Mouse (Mus musculus) lung, adult 2 months (tissue): ENCODE data around the gene Dph5. TPM values are rescaled to one million over a fixed set of nuclear protein-coding genes. Genes with fewer than 3 reads are reported as not detected.
A peak's percentile ranks its signal among the peaks of the same experiment; 100 is the strongest.

Experiments
- DNase-seq: peaks from one replicate; pipeline ENCODE4 v3.0.0; 2022
- H3K4me1 ChIP-seq: fragments of 200-500 bp; 2 replicates; pipeline ENCODE4 v1.6.1; 2011; ENCODE audit warnings: low read length; ENCODE audit not compliant: control insufficient read depth, insufficient read depth
- H3K4me3 ChIP-seq: fragments of 200-500 bp; replicated peaks from 2 replicates; pipeline ENCODE3; 2011; ENCODE audit warnings: low read depth, mild to moderate bottlenecking, control low read depth, low read length; ENCODE audit errors: extremely low read depth
- CTCF ChIP-seq: fragments of 200-500 bp; IDR thresholded peaks from 2 replicates; pipeline ENCODE4 v1.5.1; 2011; ENCODE audit warnings: mild to moderate bottlenecking, low read length, control low read depth; ENCODE audit not compliant: insufficient read depth
- POLR2A ChIP-seq: fragments of 200-500 bp; IDR thresholded peaks from 2 replicates; pipeline ENCODE4 v1.6.1; 2011; ENCODE audit warnings: low read depth, mild to moderate bottlenecking, control low read depth, low read length, borderline replicate concordance; ENCODE audit errors: extremely low read depth
- WGBS: fragments of 180-500 bp; shearing (Covaris S2); methylation state at CpG from one replicate; pipeline ENCODE4 v1.1.7; 2018; 5-methylcytosine and 5-hydroxymethylcytosine counted together
- polyA plus RNA-seq: library from polyadenylated mRNA; depleted of rRNA; stranded (reverse); fragments of >200 nt; gene quantifications from 2 replicates; pipeline ENCODE4 v1.2.3, GENCODE M21; 2012; rRNA removed

The Dph5 gene
- polyA plus RNA-seq, 1 experiment, result 4.4 TPM

DNA sequence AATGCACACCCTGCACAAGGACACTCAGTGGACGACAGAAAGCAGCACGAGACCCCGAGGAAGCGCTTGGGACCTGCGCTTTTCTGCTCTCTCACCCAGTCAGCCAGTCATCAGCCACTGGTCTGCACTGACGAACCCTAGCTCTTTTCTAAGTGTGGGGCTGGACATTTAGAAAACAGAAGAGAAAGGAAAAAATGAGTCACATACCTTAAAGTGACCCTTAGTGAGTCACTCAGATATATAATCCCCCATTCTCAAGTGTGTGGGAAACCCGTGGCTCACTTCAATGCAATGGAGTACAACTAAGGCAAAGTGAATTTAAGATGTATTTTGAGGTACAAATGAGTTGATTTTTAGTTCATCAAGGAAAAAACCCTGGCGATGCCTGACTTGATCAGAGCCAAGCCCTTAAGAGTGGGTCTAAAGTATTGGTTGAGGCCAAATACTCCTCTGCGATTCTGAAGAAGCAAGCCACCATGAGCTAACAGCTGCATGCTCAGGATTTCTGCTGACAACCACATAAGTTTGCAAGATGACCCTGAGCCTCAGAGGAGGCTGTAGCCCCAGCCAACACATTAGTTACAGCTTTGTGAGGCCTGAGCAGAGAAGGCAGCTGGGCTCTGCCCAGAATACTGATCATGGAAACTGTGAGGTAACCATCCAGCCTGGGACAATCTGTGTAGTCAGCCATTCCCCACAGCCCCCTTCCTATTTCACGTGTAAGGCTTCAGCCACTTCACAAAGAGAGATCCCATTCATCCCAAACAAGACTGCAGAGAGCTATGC lies 81.3 kb downstream of the Dph5 start:
- 81% methylated on average over 10 of the region's 10 CpGs for WGBS
- TF ChIP-seq CTCF, result no peak
- no peak for TF ChIP-seq POLR2A
- no peaks in the 10 kb centered on the region for H3K4me1 ChIP-seq
- DNase-seq, result no peak
- H3K4me3 ChIP-seq, result no peak overlapping the region

DNA sequence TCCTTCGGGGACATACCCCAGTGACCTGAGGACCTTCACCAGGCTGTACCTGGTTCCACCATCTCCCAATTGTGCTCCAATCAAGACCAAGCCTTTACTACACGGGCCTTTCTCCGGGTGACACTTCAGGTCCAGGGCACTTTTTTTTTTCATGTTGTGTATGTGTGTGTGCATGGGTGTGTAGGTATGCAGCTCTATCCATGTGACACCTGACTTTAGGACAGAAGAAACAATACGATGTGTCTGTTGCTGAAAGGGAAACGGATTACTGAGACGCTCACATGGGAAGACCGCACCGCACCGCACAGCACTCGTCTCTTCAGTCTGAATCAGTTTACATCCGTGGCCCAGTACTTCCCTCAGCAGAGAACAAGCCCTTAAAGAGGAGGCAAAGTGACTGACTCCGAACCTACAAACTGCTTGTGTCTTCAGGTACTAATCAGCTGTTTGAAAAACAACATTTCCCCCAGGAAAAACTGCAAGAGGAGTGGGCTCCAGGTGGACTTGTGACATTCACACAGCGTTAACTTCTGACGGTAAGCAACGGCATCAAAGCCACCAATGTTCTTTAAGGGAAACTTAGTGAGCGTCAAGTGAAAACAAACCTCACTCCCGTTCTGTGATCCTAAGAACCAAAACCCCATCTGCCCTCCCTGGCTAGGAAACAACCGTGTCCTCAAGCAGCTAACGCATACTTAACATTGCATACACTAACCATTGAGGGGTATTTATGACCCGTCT lies 83.6 kb downstream of the Dph5 start:
- 92% methylated on average over 20 of the region's 20 CpGs for WGBS
- no peaks in the 10 kb centered on the region for H3K4me1 ChIP-seq
- TF ChIP-seq POLR2A (no peak), CTCF (no peak)
- H3K4me3 ChIP-seq, result no peak overlapping the region
- no peak for DNase-seq

DNA sequence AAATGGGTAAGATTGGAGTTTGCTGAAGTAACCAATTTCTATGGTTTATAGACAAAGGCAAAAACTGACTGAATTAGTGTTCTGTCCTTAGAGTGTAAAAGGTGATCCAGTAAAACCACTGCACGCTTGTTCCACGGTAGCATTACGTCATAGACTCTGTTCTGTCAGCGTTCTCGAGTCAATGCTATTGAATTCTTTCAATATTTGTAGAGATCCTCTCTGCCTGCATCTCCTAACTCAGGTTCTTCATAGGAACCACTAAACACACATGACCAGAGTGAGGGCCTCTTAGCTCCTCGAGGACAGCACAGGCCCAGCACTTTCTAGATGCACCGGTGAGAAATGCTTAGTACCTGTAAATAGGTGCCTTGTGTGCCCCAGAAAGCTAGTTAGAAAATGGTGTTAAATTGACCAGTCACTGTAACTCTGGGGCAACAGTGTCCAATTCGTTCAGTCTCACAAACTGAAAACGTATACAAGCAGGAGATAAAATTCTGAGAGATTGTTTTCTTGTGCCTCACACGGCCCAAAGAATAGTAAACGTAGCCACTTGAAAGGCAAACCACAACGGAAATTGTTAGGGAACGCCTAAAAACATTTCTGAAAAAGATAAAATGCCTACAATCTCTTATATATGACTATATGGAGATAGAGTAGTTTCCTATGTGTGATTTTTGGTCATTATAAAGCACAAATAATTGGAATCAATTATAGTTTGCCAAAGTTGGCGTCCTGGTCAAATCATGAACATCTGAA lies 84.4 kb downstream of the Dph5 start:
- WGBS, result 89% methylated on average over 14 of the region's 14 CpGs
- H3K4me1 ChIP-seq, result no peaks in the 10 kb centered on the region
- H3K4me3 ChIP-seq, result no peak overlapping the region
- no peak for DNase-seq
- TF ChIP-seq CTCF (no peak), POLR2A (no peak)

DNA sequence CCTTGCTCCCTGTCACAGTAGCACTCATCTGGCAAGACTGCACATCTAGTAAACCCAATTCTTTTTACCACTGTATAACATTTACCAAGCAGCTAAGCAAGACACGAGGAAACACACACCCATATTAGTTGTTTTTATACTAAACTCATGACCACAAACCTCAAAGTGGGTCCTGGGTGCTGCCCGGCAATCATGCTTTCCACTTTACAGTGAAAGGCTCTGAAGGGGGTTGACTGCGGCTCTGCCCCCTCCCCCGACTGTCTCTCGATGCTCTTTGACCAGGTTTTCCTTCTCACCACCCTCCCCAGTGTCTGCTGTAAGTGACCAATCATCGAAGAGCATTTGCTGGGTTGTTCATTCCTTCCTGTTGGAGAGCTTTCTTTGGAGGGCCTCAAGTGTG lies 86.6 kb downstream of the Dph5 start:
- no peak for DNase-seq
- TF ChIP-seq POLR2A, result no peak
- no peak for TF ChIP-seq CTCF
- WGBS, result 88% methylated on average over 6 of the region's 6 CpGs

DNA sequence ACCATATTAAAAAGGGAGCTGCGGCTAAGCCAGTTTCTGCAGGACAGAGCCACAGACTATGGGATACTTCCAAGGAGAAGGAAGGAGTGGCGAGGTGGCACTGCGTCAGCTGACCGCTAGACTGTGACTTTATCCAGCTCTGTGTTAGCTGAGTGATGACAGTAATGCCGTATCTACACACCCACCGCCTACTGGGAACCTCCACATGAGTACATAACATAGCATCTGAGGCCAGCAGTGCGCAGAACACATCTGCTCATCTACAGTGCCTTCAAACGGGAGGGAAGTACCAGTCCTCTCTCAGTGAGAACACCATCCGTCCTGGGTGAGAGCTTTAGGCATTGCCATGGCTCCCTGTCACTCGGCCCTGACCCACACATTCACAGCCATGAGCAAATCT lies 87.4 kb downstream of the Dph5 start:
- H3K4me3 ChIP-seq, result no peak overlapping the region
- DNase-seq, result no peak
- no peak for TF ChIP-seq POLR2A
- no peak for TF ChIP-seq CTCF
- H3K4me1 ChIP-seq, result no peaks in the 10 kb centered on the region
- WGBS, result 95% methylated on average over 10 of the region's 10 CpGs

More for the DNA sequence above, 86.6 kb downstream of the Dph5 start:
- Histone ChIP-seq H3K4me3 (no peak overlapping the region), H3K4me1 (no peaks in the 10 kb centered on the region)

DNA sequence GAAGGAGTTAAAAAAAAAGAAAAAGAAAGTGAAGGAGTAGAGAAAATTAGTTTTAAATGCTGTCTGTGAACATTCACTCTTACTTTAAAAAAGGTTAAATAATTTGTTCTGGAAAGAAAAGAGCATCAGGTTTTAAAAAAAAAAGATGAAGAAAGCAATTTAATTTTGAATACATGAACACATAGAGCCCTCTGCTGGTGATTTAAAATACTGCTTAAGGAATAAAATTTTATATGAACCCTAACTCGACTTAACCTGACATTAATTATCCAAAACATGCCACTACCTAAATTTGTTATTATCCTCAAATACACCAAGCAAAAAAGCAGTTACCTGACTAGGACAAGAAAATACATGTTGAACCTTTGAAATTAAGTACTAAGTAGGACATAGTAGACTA lies 91.4 kb downstream of the Dph5 start:
- TF ChIP-seq POLR2A (no peak), CTCF (peak; percentile 38; the same call in 1 of the 2 replicates)
- DNase-seq, result no peak
- H3K4me1 ChIP-seq, result no peaks in the 10 kb centered on the region
- WGBS, result 8% methylated on average over 1 of the region's 1 CpGs
- no peak overlapping the region for H3K4me3 ChIP-seq

DNA sequence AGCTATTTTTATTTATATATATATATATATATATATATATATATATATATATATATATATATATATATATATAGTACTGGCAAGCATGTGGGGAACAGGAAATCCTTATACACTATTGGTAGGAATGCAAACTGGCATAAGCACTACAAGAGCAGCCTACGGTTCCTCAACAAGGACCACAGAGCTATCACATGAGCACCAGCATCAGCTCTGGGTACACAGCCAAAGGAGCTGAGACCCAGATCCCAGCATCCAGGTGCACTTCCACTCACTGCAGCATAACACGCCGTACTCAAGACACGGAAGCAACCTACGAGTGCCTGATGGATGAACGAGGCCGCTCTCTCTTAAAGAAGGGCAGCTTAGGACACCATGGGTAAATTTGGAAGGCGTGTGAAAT lies 95.6 kb downstream of the Dph5 start:
- Histone ChIP-seq H3K4me3 (no peak overlapping the region), H3K4me1 (no peaks in the 10 kb centered on the region)
- WGBS, result 86% methylated on average over 8 of the region's 8 CpGs
- no peak for DNase-seq
- TF ChIP-seq CTCF (no peak), POLR2A (no peak)

Other genes with a start within 250 kb of the Dph5 start
- 230 and 289 TPM in 2 replicates for gene S1pr1, start 172.8 kb upstream of the Dph5 start, polyA plus RNA-seq
- gene Slc30a7, start 119.6 kb downstream of the Dph5 start, polyA plus RNA-seq, result 11.5 and 16.2 TPM in 2 replicates
- 9.8 and 10.9 TPM in 2 replicates for gene Extl2, start 119.6 kb downstream of the Dph5 start, polyA plus RNA-seq
- gene Vcam1, start 241.9 kb downstream of the Dph5 start, polyA plus RNA-seq, result 9.6 and 10.2 TPM in 2 replicates